Mouse (Mus musculus) gonadal fat pad, adult 2 months (tissue): ENCODE measurements at regions not wholly inside any gene's neighbourhood (a gene's known extent, or its start where the extent isn't known, plus 50 kb on each side); places are given as distances from the start of the nearest gene placed in this dataset.

Experiments used
- DNase-seq: peaks from one replicate; pipeline ENCODE4 v3.0.0-alpha.2; 2012; ENCODE audit warnings: low read depth

- DNase-seq, result no peak
These were observed 140.0 kb upstream of the Tut7 start for GRCm38 (mm10) chr13:59962676-59963664.

GRCm38 (mm10) chr13:59956441-59956840 is 133.5 kb upstream of the Tut7 start:
- DNase-seq, result no peak

GRCm38 (mm10) chr13:59952809-59953208 is 129.9 kb upstream of the Tut7 start:
- no peak for DNase-seq

- no peak for DNase-seq
These were observed 129.2 kb upstream of the Tut7 start for GRCm38 (mm10) chr13:59952116-59952515.

GRCm38 (mm10) chr13:59950281-59950680 is 127.3 kb upstream of the Tut7 start:
- no peak for DNase-seq

GRCm38 (mm10) chr13:59949471-59949870 is 126.5 kb upstream of the Tut7 start:
- DNase-seq, result no peak

GRCm38 (mm10) chr13:59948496-59949138 is 125.7 kb upstream of the Tut7 start:
- no peak for DNase-seq

- no peak for DNase-seq
These were observed 124.5 kb upstream of the Tut7 start for GRCm38 (mm10) chr13:59947461-59947860.

GRCm38 (mm10) chr13:59946509-59946908 is 123.6 kb upstream of the Tut7 start:
- DNase-seq, result no peak

GRCm38 (mm10) chr13:59945631-59946030 is 122.7 kb upstream of the Tut7 start:
- DNase-seq, result no peak

- no peak for DNase-seq
These were observed 120.7 kb upstream of the Tut7 start for GRCm38 (mm10) chr13:59943602-59944140.

GRCm38 (mm10) chr13:59943020-59943419 is 120.1 kb upstream of the Tut7 start:
- DNase-seq, result no peak

GRCm38 (mm10) chr13:59941519-59941918 is 118.6 kb upstream of the Tut7 start:
- no peak for DNase-seq

GRCm38 (mm10) chr13:59940414-59941205 is 117.7 kb upstream of the Tut7 start:
- no peak for DNase-seq

- no peak for DNase-seq
These were observed 116.9 kb upstream of the Tut7 start for GRCm38 (mm10) chr13:59939886-59940285.

- DNase-seq, result no peak
These were observed 114.2 kb upstream of the Tut7 start for GRCm38 (mm10) chr13:59937147-59937546.

- DNase-seq, result no peak
These were observed 111.6 kb upstream of the Tut7 start for GRCm38 (mm10) chr13:59934556-59934955.

- DNase-seq, result no peak
These were observed 111.1 kb upstream of the Tut7 start for GRCm38 (mm10) chr13:59934093-59934492.

GRCm38 (mm10) chr13:59927379-59928111 is 104.6 kb upstream of the Tut7 start:
- no peak for DNase-seq

- no peak for DNase-seq
These were observed 103.0 kb upstream of the Tut7 start for GRCm38 (mm10) chr13:59925845-59926481.

- DNase-seq, result no peak
These were observed 94.2 kb upstream of the Tut7 start for GRCm38 (mm10) chr13:59917185-59917584.
